Mouse (Mus musculus) ES-E14 (cell line): ENCODE measurements around the gene Il10rb. TPM values are rescaled to one million over a fixed set of nuclear protein-coding genes. Genes with fewer than 3 reads are reported as not detected.

ENCODE experiments used
- DNase-seq: peaks from one replicate; pipeline ENCODE4 v3.0.0-alpha.2; 2013; ENCODE audit warnings: low read depth, low spot score
- H3K27ac ChIP-seq: 2 replicates; pipeline ENCODE4 v1.5.1; 2012; ENCODE audit warnings: low read depth, mild to moderate bottlenecking, low read length, moderate library complexity, mixed read lengths; ENCODE audit not compliant: poor library complexity, insufficient read depth, severe bottlenecking
- H3K36me3 ChIP-seq: 2 replicates; pipeline ENCODE4 v1.6.1; 2012; ENCODE audit warnings: mild to moderate bottlenecking, low read length, moderate library complexity, mixed read lengths; ENCODE audit not compliant: control insufficient read depth, poor library complexity, insufficient read depth, severe bottlenecking
- H3K4me1 ChIP-seq, 2 experiments: fragments of 150-350 bp in 1 of 2; sonication (generic) in 1 of 2; 2 replicates each; pipeline ENCODE4 v1.6.1; 2012; ENCODE audit warnings: low read length in 2 of 2, mild to moderate bottlenecking in 1 of 2, mixed read lengths in 1 of 2; ENCODE audit not compliant: control insufficient read depth in 2 of 2, insufficient read depth in 2 of 2, poor library complexity in 1 of 2
- H3K4me3 ChIP-seq, 2 experiments: fragments of 150-350 bp in 1 of 2; sonication (generic) in 1 of 2; 2 replicates each; pipeline ENCODE4 v1.5.1; 2012; ENCODE audit warnings: low read length in 2 of 2, low read depth in 1 of 2, mild to moderate bottlenecking in 1 of 2, mixed read lengths in 1 of 2; ENCODE audit not compliant: insufficient read depth in 1 of 2, poor library complexity in 1 of 2, severe bottlenecking in 1 of 2
- H3K9ac ChIP-seq: 2 replicates; pipeline ENCODE4 v1.6.1; 2012; ENCODE audit warnings: low read depth, mild to moderate bottlenecking, low read length, mixed read lengths; ENCODE audit not compliant: poor library complexity, insufficient read depth, severe bottlenecking
- H3K9me3 ChIP-seq: fragments of 150-350 bp; sonication (generic); 2 replicates; pipeline ENCODE4 v1.6.1; 2012; ENCODE audit warnings: low read depth, mild to moderate bottlenecking, low read length; ENCODE audit not compliant: control insufficient read depth, insufficient read depth
- CHD2 ChIP-seq: IDR thresholded peaks from 2 replicates; pipeline ENCODE4 v1.6.1; 2014; ENCODE audit warnings: mild to moderate bottlenecking, low read depth, low read length, inconsistent platforms
- HCFC1 ChIP-seq: IDR thresholded peaks from 2 replicates; pipeline ENCODE4 v1.6.1; 2012; ENCODE audit warnings: low read length, inconsistent platforms, borderline replicate concordance; ENCODE audit not compliant: insufficient read depth
- MAFK ChIP-seq: IDR thresholded peaks from 2 replicates; pipeline ENCODE4 v1.6.1; 2014; ENCODE audit warnings: mild to moderate bottlenecking, low read depth, low read length, inconsistent platforms; ENCODE audit not compliant: insufficient read depth
- ZC3H11A ChIP-seq: IDR thresholded peaks from 2 replicates; pipeline ENCODE4 v1.6.1; 2012; ENCODE audit warnings: low read depth, mild to moderate bottlenecking, inconsistent platforms, low read length, borderline replicate concordance
- ZNF384 ChIP-seq: IDR thresholded peaks from 2 replicates; pipeline ENCODE4 v1.6.1; 2012; ENCODE audit warnings: low read depth, low read length, inconsistent platforms
- in situ Hi-C, 2 experiments: fragments of 600-800 bp; cut with MboI; formaldehyde crosslinking; loops; one replicate each; pipeline ENCODE4 v1.15.1; 2025; ENCODE audit warnings: low sequenced_read_pairs in 2 of 2, inconsistent platforms in 1 of 2; ENCODE audit not compliant: unreplicated experiment in 2 of 2
- total RNA-seq: library from RNA; depleted of rRNA; stranded (reverse); fragments of 300-350 nt; gene quantifications from 2 replicates; pipeline ENCODE4 v1.2.3, GENCODE M21; 2012

The Il10rb gene
- total RNA-seq, 1 experiment: 3.4 TPM

DNA sequence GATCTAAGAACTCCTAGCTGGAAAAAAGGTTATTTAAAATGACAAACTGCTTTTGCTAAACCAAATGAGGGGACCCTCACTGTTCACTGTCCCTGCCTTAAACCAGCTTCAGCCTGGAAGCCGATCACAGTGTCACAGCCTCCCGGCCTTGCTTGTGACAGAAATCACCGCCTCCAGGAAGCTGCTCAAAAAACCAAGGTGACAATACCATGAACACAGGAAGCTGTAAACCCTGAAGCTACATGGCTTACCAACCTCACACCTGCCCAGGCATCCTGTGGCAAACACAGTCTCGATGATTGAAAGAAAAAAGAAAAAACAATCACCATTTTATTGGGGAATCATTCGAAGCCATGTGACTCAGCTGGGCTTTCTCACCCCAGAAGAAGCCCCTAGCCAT lies 39.6 kb downstream of the Il10rb start:
- in situ Hi-C loops: no loop called here
- H3K27ac ChIP-seq: no peak overlapping the region
- no peaks in the 10 kb centered on the region for H3K9me3 ChIP-seq
- no peak overlapping the region for H3K9ac ChIP-seq
- TF ChIP-seq CHD2: no peak
- no peak for TF ChIP-seq ZC3H11A
- no peak for TF ChIP-seq MAFK
- TF ChIP-seq HCFC1: no peak
- TF ChIP-seq ZNF384: no peak
- H3K36me3 ChIP-seq: no peaks in the 10 kb centered on the region
- no peaks in the 10 kb centered on the region for H3K4me1 ChIP-seq
- H3K4me3 ChIP-seq: no peak overlapping the region
- no peak for DNase-seq

DNA sequence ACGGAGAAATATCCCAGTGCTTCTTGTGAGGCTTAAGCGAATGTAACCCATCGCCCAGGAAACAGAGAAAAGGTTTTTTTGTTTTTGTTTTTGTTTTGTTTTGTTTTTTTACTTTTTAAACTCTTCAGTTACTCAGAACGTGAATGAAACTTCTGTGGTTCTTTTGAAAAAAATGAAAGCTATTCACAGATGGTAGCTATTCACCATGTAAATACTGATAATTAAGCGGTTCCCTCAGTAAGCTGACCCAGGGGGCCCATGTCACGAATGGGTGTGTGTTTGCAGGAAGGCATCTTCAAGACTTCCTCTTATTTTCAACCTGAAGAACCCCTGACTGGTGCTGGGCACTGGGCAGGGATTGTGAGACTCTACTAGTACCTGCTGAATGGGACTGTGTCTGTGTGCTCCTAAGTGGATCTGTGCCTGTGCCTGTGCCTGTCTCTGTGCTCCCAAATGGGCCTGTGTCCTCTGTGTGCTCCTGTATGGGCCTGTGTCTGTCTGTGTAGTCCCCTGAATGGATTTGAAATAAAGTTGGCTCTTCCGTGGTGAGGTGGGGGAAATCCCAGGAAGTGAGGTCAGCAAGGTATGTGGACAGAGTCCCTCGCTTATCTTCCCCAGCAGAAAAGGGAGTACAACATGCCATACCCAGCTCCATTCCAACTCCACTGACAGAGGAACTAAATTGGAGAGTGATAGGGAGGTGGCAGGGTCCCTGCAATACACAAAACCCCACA lies 41.0 kb downstream of the Il10rb start:
- in situ Hi-C loops: no loop called here
- Histone ChIP-seq H3K9ac (no peak overlapping the region), H3K9me3 (no peaks in the 10 kb centered on the region), H3K27ac (no peak overlapping the region), H3K4me1 (no peaks in the 10 kb centered on the region), H3K4me3 (no peak overlapping the region), H3K36me3 (no peaks in the 10 kb centered on the region)
- TF ChIP-seq ZC3H11A: no peak
- no peak for TF ChIP-seq MAFK
- TF ChIP-seq ZNF384: no peak
- no peak for DNase-seq

DNA sequence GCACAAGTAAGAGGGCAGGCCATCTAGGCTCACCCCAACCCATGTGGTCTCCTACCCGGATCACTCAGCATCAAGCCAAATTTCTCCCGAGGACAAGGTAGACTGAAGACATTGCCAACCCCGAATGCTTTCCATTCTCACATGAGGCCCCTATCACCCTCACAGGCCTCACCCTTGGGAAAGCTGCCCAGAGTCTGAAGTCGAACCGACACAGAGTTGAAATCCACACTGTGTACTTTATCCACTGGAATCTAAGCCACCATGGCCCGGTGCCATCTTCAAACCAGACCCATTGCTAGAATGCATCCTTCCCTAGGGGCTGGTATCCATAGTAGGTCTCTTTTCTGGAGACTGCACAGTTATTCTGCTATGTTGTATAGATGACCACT lies 41.5 kb downstream of the Il10rb start:
- TF ChIP-seq CHD2: no peak
- TF ChIP-seq ZNF384: no peak
- TF ChIP-seq HCFC1: no peak
- no peak for TF ChIP-seq ZC3H11A
- TF ChIP-seq MAFK: no peak
- H3K4me1 ChIP-seq: no peaks in the 10 kb centered on the region
- no peak overlapping the region for H3K9ac ChIP-seq
- no peak for DNase-seq
- no peak overlapping the region for H3K4me3 ChIP-seq
- no peaks in the 10 kb centered on the region for H3K36me3 ChIP-seq
- in situ Hi-C loops: no loop called here
- H3K9me3 ChIP-seq: no peaks in the 10 kb centered on the region
- no peak overlapping the region for H3K27ac ChIP-seq

DNA sequence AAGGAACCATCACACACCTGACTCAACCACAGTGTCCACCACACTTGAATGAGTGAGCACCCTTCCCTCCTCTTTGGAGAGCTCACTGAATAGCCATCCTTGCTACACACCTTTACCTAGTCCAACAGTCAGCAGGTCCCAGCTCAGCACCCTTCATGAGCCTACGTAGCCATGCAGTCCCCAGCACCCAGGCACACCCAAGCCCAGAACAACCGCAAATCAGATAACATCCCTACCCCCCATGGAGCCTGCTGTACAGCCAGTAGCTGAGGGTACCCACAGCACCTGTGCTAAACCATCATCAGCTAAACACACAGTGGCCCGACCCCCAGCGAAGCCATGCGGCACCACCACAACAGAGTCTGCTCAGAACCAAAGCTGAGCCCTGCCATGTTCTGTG lies 42.1 kb downstream of the Il10rb start:
- TF ChIP-seq ZNF384 (no peak), CHD2 (no peak), MAFK (no peak), ZC3H11A (no peak), HCFC1 (no peak)
- Histone ChIP-seq H3K4me1 (no peaks in the 10 kb centered on the region), H3K27ac (no peak overlapping the region), H3K36me3 (no peaks in the 10 kb centered on the region), H3K9me3 (no peaks in the 10 kb centered on the region), H3K4me3 (no peak overlapping the region), H3K9ac (no peak overlapping the region)
- no peak for DNase-seq
- in situ Hi-C loops: no loop called here

DNA sequence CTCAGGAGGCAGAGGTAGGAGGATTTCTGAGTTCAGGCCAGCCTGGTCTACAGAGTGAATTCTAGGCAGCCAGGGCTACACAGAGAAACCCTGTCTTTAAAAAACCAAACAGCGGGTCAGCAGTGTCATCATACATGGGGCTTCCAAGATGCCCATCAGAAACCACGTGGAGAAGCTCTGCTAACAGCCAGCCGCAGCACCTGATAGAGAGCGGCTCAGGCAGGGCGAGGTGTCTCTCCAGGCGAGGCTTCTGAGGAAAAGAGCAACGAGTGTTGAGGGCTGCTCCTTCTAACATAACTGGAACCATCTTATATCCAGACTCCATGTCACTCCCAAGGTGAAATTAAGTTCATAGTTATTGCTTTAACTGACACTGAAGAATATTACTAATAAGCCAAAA lies 42.9 kb downstream of the Il10rb start:
- Histone ChIP-seq H3K27ac (no peak overlapping the region), H3K36me3 (no peaks in the 10 kb centered on the region), H3K9me3 (no peaks in the 10 kb centered on the region), H3K4me1 (no peaks in the 10 kb centered on the region), H3K9ac (no peak overlapping the region), H3K4me3 (no peak overlapping the region)
- TF ChIP-seq CHD2: no peak
- no peak for TF ChIP-seq MAFK
- DNase-seq: no peak
- in situ Hi-C loops: no loop called here
